Mouse (Mus musculus) spleen, postnatal 36 days (tissue): ENCODE measurements around the gene Sel1l3.

Experiments
- DNase-seq, 2 experiments: peaks; one replicate each; pipeline ENCODE4 v3.0.0; 2022; ENCODE audit warnings: low spot score in 2 of 2, mixed read lengths in 1 of 2

The Sel1l3 gene

GRCm38 (mm10) chr5:53212782-53213710 is 681 bp downstream of the Sel1l3 start:
- DNase-seq = no peak

GRCm38 (mm10) chr5:53212087-53212781 is 1.5 kb downstream of the Sel1l3 start:
- DNase-seq = no peak

GRCm38 (mm10) chr5:53211241-53211640 is 2.5 kb downstream of the Sel1l3 start:
- no peak for DNase-seq

- no peak for DNase-seq
Measured at GRCm38 (mm10) chr5:53210481-53210880, 3.2 kb downstream of the Sel1l3 start.

- no peak for DNase-seq
Measured at GRCm38 (mm10) chr5:53209773-53210172, 4.0 kb downstream of the Sel1l3 start.

- DNase-seq = no peak
Measured at GRCm38 (mm10) chr5:53208731-53209130, 5.0 kb downstream of the Sel1l3 start.

GRCm38 (mm10) chr5:53206575-53206974 is 7.2 kb downstream of the Sel1l3 start:
- no peak for DNase-seq

GRCm38 (mm10) chr5:53202748-53203147 is 11.0 kb downstream of the Sel1l3 start:
- DNase-seq = no peak

GRCm38 (mm10) chr5:53200825-53201224 is 12.9 kb downstream of the Sel1l3 start:
- DNase-seq = no peak

- no peak for DNase-seq
Measured at GRCm38 (mm10) chr5:53198408-53198807, 15.3 kb downstream of the Sel1l3 start.

- no peak for DNase-seq
Measured at GRCm38 (mm10) chr5:53196387-53197088, 17.2 kb downstream of the Sel1l3 start.

GRCm38 (mm10) chr5:53194841-53195240 is 18.9 kb downstream of the Sel1l3 start:
- peak; percentile 10 to 11 for DNase-seq

- no peak for DNase-seq
Measured at GRCm38 (mm10) chr5:53194421-53194820, 19.3 kb downstream of the Sel1l3 start.

GRCm38 (mm10) chr5:53193092-53194030 is 20.4 kb downstream of the Sel1l3 start:
- no peak for DNase-seq

- peak; percentile 14 to 15 for DNase-seq
Measured at GRCm38 (mm10) chr5:53188608-53189007, 25.1 kb downstream of the Sel1l3 start.

- no peak for DNase-seq
Measured at GRCm38 (mm10) chr5:53187245-53187644, 26.5 kb downstream of the Sel1l3 start.

- DNase-seq = no peak
Measured at GRCm38 (mm10) chr5:53185803-53186202, 27.9 kb downstream of the Sel1l3 start.

GRCm38 (mm10) chr5:53179965-53180364 is 33.8 kb downstream of the Sel1l3 start:
- DNase-seq = no peak

- no peak for DNase-seq
Measured at GRCm38 (mm10) chr5:53176703-53177102, 37.0 kb downstream of the Sel1l3 start.

- DNase-seq = no peak
Measured at GRCm38 (mm10) chr5:53176075-53176474, 37.7 kb downstream of the Sel1l3 start.

- no peak for DNase-seq
Measured at GRCm38 (mm10) chr5:53175195-53175594, 38.5 kb downstream of the Sel1l3 start.
